ENCODE assay signal across 8 mouse cellular contexts in the genomic region with DNA sequence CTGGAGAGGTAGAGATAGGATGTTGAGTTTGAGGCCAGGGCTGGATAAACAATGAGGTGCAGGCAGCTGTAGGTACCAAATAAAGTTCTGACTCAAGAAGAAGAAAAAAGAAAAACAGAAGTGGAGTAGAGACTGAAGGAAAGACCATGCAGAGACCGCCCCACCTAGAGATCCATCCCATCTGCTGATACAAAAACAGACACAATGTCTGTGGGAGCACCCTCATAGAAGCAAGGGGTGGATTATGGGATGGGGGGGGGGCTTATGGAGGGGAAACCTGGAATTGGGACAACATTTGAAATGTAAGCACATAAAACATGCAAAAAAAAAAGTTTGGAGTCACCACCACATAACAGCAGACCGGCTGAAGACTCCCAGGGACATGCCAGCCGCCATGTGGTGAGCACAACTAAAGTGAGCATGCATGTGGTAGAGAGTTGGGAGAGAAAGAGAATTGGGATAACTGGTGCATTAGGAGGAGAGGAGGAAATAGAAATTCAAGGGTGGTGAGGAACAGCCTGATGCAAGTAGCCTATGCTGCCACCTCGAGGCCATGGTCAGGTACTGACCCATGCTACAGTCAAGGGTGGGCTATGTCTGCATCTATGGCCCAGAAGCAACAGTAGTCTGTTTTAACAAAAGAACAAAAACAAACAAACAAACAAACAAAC.
A peak's percentile ranks its signal among the peaks of the same experiment; 100 is the strongest.
DNase-seq lines count a peak whose midpoint lies in the region; ATAC-seq and TF ChIP-seq lines count a peak whose summit lies in the region.

No protein-coding gene starts in this region.

- no peaks in the 10 kb centered on the region for H3K36me3 ChIP-seq in forebrain, embryonic 10.5 days (replicated peaks)
- no peaks in the 10 kb centered on the region for H3K36me3 ChIP-seq in hindbrain, embryonic 11.5 days (ENCODE audit: control insufficient read depth, insufficient read depth, low read length)

- peak; percentile 87 for ATAC-seq in hindbrain, embryonic 11.5 days (ENCODE audit: low FRiP score)
- ATAC-seq in megakaryocyte, adult 5-6 weeks (ENCODE audit: poor library complexity, severe bottlenecking) = no peak

- H3K27ac ChIP-seq in forebrain, embryonic 10.5 days = no peak overlapping the region
- no peak overlapping the region for H3K27ac ChIP-seq in hindbrain, embryonic 11.5 days (ENCODE audit: low read depth, low read length)

- peak; percentile 87 for DNase-seq in NIH3T3 (ENCODE audit: low read depth)
- DNase-seq in brain, embryonic 14.5 days (ENCODE audit: low read depth) = peak; percentile 87
- DNase-seq in forebrain, embryonic 10.5 days (ENCODE audit: extremely low spot score, low spot score) = peak; percentile 62
- DNase-seq in hindbrain, embryonic 11.5 days (ENCODE audit: low spot score) = peak; percentile 81
- DNase-seq in layer of hippocampus, adult 9-10 months (ENCODE audit: low spot score) = peak; percentile 57
- DNase-seq in lung, postnatal 14 days = peak; percentile 47
- peak; percentile 35 for DNase-seq in retina, postnatal 7 days (ENCODE audit: low read depth, low spot score)

- no peaks in the 10 kb centered on the region for H3K9me3 ChIP-seq in forebrain, embryonic 10.5 days
- no peaks in the 10 kb centered on the region for H3K9me3 ChIP-seq in hindbrain, embryonic 11.5 days (ENCODE audit: control insufficient read depth, low read length)

- H3K27me3 ChIP-seq in forebrain, embryonic 10.5 days (ENCODE audit: poor library complexity, severe bottlenecking) = no peaks in the 10 kb centered on the region
- H3K27me3 ChIP-seq in hindbrain, embryonic 11.5 days (ENCODE audit: control insufficient read depth, insufficient read depth, low read length) = no peaks in the 10 kb centered on the region

- TF ChIP-seq CTCF in brain, embryonic 14.5 days (IDR thresholded peaks at IDR 0.05; ENCODE audit: borderline replicate concordance, extremely low read depth, insufficient read depth, insufficient read length) = peak; percentile 87

- no peaks in the 10 kb centered on the region for H3K4me1 ChIP-seq in forebrain, embryonic 10.5 days
- no peaks in the 10 kb centered on the region for H3K4me1 ChIP-seq in hindbrain, embryonic 11.5 days (replicated peaks; ENCODE audit: control insufficient read depth, insufficient read depth, low read length)

- 46% methylated on average over 4 of the region's 4 CpGs for WGBS in forebrain, embryonic 10.5 days
- WGBS in hindbrain, embryonic 11.5 days = 43% methylated on average over 4 of the region's 4 CpGs

- H3K4me2 ChIP-seq in hindbrain, embryonic 11.5 days (replicated peaks; ENCODE audit: low read depth, low read length) = no peak overlapping the region

- TF ChIP-seq POLR2A in brain, embryonic 14.5 days (IDR thresholded peaks at IDR 0.05; ENCODE audit: borderline replicate concordance, extremely low read depth, insufficient read depth, insufficient read length, poor library complexity, severe bottlenecking) = no peak

- no peak overlapping the region for H3K9ac ChIP-seq in hindbrain, embryonic 11.5 days (ENCODE audit: low read depth, low read length)

- no peak overlapping the region for H3K4me3 ChIP-seq in forebrain, embryonic 10.5 days
- no peak overlapping the region for H3K4me3 ChIP-seq in hindbrain, embryonic 11.5 days (ENCODE audit: low read depth, low read length)

Comparison
In these comparisons a context has a peak if more than half of its experiments do, and no peak if none do; other contexts are left out.
1. DNase-seq: peak in every context shown above with its lines; median percentile 87 in NIH3T3; 87 in brain, embryonic 14.5 days; 81 in hindbrain, embryonic 11.5 days; 62 in forebrain, embryonic 10.5 days; 57 in layer of hippocampus, adult 9-10 months; 47 in lung, postnatal 14 days; 35 in retina, postnatal 7 days.